Mouse (Mus musculus): ENCODE data around the gene Pard6a. TPM values are rescaled to one million over a fixed set of nuclear protein-coding genes. Genes with fewer than 3 reads are reported as not detected.

Pard6a gene
- total and polyA plus RNA-seq, 2 experiments from 2014 or later = 59.3 to 63.8 TPM

- Histone ChIP-seq H3K4me3 (ENCODE audit: low read depth, low read length) (no peak overlapping the region), H3K27ac (ENCODE audit: low read depth, low read length) (no peak overlapping the region), H3K27me3 (ENCODE audit: insufficient read depth, low read length) (no peaks in the 10 kb centered on the region), H3K9ac (no peak overlapping the region), H3K4me1 (ENCODE audit: insufficient read depth) (no peaks in the 10 kb centered on the region), H3K36me3 (ENCODE audit: insufficient read depth) (peaks cover 35% of the 10 kb centered on the region), H3K4me2 (ENCODE audit: low read depth) (no peak overlapping the region), H3K9me3 (ENCODE audit: low read length) (no peaks in the 10 kb centered on the region)
- DNase-seq (no peak), ATAC-seq (no peak)
- 90% methylated on average over 9 of the region's 9 CpGs for WGBS
- TF ChIP-seq CTCF (IDR thresholded peaks at IDR 0.05; ENCODE audit: low read depth) = no peak
These were observed 21.9 kb downstream of the Pard6a start for GRCm38 (mm10) chr8:105722861-105723260.

GRCm38 (mm10) chr8:105725726-105726125, 24.8 kb downstream of the Pard6a start:
- WGBS = 86% methylated on average over 5 of the region's 5 CpGs
- Histone ChIP-seq H3K4me2 (ENCODE audit: low read depth) (no peak overlapping the region), H3K9me3 (ENCODE audit: low read length) (no peaks in the 10 kb centered on the region), H3K4me1 (ENCODE audit: insufficient read depth) (no peaks in the 10 kb centered on the region), H3K27ac (ENCODE audit: low read depth, low read length) (no peak overlapping the region), H3K4me3 (ENCODE audit: low read depth, low read length) (no peak overlapping the region), H3K9ac (no peak overlapping the region), H3K27me3 (ENCODE audit: insufficient read depth, low read length) (no peaks in the 10 kb centered on the region), H3K36me3 (ENCODE audit: insufficient read depth) (peaks cover 41% of the 10 kb centered on the region)
- DNase-seq = no peak
- ATAC-seq = no peak
- no peak for TF ChIP-seq CTCF (IDR thresholded peaks at IDR 0.05; ENCODE audit: low read depth)

DNA sequence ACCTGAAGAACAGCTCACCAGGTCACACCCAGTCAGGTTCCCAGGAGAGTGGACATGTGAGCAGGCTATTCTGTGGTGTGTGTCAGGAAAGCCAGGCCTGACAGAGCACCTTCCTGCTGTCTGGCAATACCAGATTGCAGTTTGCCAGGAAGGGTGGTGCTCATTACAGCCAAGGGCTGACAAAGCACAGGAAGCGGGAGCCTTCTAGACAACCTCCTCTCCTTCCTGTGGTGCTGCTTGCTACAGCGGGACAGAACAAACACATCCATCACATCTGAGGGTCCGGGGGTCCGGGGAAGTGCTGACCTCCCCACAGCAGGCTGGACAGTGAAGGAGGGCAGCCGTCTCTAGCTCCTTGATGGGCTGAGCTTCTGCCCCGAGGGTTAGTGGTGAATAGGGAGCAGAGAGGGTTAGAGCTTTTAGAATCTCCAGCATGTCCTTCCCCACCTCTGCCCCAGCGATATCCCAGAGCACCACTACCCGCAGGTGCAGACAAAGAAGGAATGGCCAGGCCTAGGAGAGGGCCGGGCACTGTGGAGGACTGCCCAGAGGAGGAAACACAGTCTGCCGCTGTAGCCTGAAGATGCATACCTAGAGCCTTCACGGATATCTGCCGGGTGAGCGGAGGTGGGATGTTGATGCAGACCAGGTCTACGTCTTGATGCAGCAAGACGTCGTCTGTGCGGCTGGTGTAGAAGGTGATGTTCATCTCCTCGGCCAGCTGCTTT, 26.6 kb downstream of the Pard6a start:
- DNase-seq (no peak), ATAC-seq (no peak)
- H3K4me1 ChIP-seq (ENCODE audit: insufficient read depth) = no peaks in the 10 kb centered on the region
- peaks cover 41% of the 10 kb centered on the region for H3K36me3 ChIP-seq (ENCODE audit: insufficient read depth)
- no peaks in the 10 kb centered on the region for H3K9me3 ChIP-seq (ENCODE audit: low read length)
- H3K9ac ChIP-seq = no peak overlapping the region
- H3K27me3 ChIP-seq (ENCODE audit: insufficient read depth, low read length) = no peaks in the 10 kb centered on the region
- no peak overlapping the region for H3K27ac ChIP-seq (ENCODE audit: low read depth, low read length)
- no peak overlapping the region for H3K4me2 ChIP-seq (ENCODE audit: low read depth)
- no peak overlapping the region for H3K4me3 ChIP-seq (ENCODE audit: low read depth, low read length)
- no peak for TF ChIP-seq CTCF (IDR thresholded peaks at IDR 0.05; ENCODE audit: low read depth)
- 87% methylated on average over 18 of the region's 18 CpGs for WGBS

DNA sequence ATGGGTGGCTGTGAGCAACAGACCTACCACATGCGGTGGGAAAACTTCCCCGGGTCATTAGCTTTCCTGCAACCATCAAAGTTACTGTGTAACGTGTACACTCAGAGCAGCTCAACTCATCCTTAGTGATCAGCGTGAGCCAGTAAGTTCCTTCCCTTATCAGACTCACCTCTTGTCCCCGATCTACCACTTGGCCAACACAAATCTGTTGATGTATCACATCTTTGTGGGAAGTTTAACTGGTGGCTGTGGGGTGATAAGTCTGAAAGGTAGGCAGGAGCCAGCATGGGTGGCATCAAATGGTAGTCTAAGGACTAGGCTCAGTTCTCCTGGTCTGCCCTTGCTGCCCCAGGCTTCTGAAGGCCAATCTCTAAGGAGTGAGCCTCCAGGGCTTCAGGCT, 31.2 kb downstream of the Pard6a start:
- no peak overlapping the region for H3K4me2 ChIP-seq (ENCODE audit: low read depth)
- DNase-seq (no peak), ATAC-seq (no peak)
- no peaks in the 10 kb centered on the region for H3K27me3 ChIP-seq (ENCODE audit: insufficient read depth, low read length)
- H3K27ac ChIP-seq (ENCODE audit: low read depth, low read length) = no peak overlapping the region
- WGBS = 97% methylated on average over 5 of the region's 5 CpGs
- peaks cover 13% of the 10 kb centered on the region for H3K36me3 ChIP-seq (ENCODE audit: insufficient read depth)
- H3K4me1 ChIP-seq (ENCODE audit: insufficient read depth) = no peaks in the 10 kb centered on the region
- no peak overlapping the region for H3K9ac ChIP-seq
- TF ChIP-seq CTCF (IDR thresholded peaks at IDR 0.05; ENCODE audit: low read depth) = no peak
- H3K9me3 ChIP-seq (ENCODE audit: low read length) = no peaks in the 10 kb centered on the region
- no peak overlapping the region for H3K4me3 ChIP-seq (ENCODE audit: low read depth, low read length)

DNA sequence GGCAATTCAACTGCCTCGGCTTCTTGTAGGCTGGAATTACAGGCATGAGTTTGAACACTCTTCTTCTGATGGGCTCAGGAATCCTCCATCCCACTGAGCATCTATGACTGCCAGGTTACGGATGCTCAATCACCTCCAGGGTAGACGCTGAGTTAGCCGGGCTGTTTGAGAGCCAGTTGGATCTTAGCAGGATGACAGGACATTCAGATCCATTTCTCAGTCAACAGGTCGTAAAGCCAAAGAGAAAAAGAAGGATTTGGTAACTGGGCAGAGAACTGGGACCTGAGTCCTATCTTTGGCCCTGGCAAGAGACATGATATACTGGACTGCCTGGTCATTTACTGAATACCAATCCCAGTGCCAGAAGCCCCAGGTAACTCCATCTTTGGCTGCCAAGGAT, 38.3 kb downstream of the Pard6a start:
- no peaks in the 10 kb centered on the region for H3K9me3 ChIP-seq (ENCODE audit: low read length)
- no peak overlapping the region for H3K27ac ChIP-seq (ENCODE audit: low read depth, low read length)
- DNase-seq (no peak), ATAC-seq (no peak)
- no peaks in the 10 kb centered on the region for H3K27me3 ChIP-seq (ENCODE audit: insufficient read depth, low read length)
- H3K4me2 ChIP-seq (ENCODE audit: low read depth) = no peak overlapping the region
- 97% methylated on average over 5 of the region's 5 CpGs for WGBS
- H3K4me3 ChIP-seq (ENCODE audit: low read depth, low read length) = no peak overlapping the region
- no peaks in the 10 kb centered on the region for H3K4me1 ChIP-seq (ENCODE audit: insufficient read depth)
- H3K9ac ChIP-seq = no peak overlapping the region
- no peaks in the 10 kb centered on the region for H3K36me3 ChIP-seq (ENCODE audit: insufficient read depth)
- no peak for TF ChIP-seq CTCF (IDR thresholded peaks at IDR 0.05; ENCODE audit: low read depth)

GRCm38 (mm10) chr8:105743301-105743700, 42.4 kb downstream of the Pard6a start:
- H3K9ac ChIP-seq = no peak overlapping the region
- H3K27me3 ChIP-seq (ENCODE audit: insufficient read depth, low read length) = no peaks in the 10 kb centered on the region
- no peaks in the 10 kb centered on the region for H3K4me1 ChIP-seq (ENCODE audit: insufficient read depth)
- H3K4me2 ChIP-seq (ENCODE audit: low read depth) = no peak overlapping the region
- H3K36me3 ChIP-seq (ENCODE audit: insufficient read depth) = no peaks in the 10 kb centered on the region
- DNase-seq (no peak), ATAC-seq (no peak)
- H3K27ac ChIP-seq (ENCODE audit: low read depth, low read length) = no peak overlapping the region
- no peaks in the 10 kb centered on the region for H3K9me3 ChIP-seq (ENCODE audit: low read length)
- H3K4me3 ChIP-seq (ENCODE audit: low read depth, low read length) = no peak overlapping the region
- no peak for TF ChIP-seq CTCF (IDR thresholded peaks at IDR 0.05; ENCODE audit: low read depth)
- 89% methylated on average over 4 of the region's 4 CpGs for WGBS

- H3K4me3 ChIP-seq (ENCODE audit: low read depth, low read length) = no peak overlapping the region
- WGBS = 6% methylated on average over 11 of the region's 11 CpGs
- TF ChIP-seq CTCF (IDR thresholded peaks at IDR 0.05; ENCODE audit: low read depth) = no peak
- no peaks in the 10 kb centered on the region for H3K36me3 ChIP-seq (ENCODE audit: insufficient read depth)
- peak; percentile 56 for DNase-seq
- peak; percentile 60 for ATAC-seq
- peaks cover 6% of the 10 kb centered on the region for H3K4me1 ChIP-seq (ENCODE audit: insufficient read depth)
- peak overlapping the region; percentile 23 for H3K4me2 ChIP-seq (ENCODE audit: low read depth)
- H3K27ac ChIP-seq (ENCODE audit: low read depth, low read length) = no peak overlapping the region
- no peak overlapping the region for H3K9ac ChIP-seq
- H3K27me3 ChIP-seq (ENCODE audit: insufficient read depth, low read length) = no peaks in the 10 kb centered on the region
- no peaks in the 10 kb centered on the region for H3K9me3 ChIP-seq (ENCODE audit: low read length)
These were observed 49.7 kb downstream of the Pard6a start for GRCm38 (mm10) chr8:105750606-105751005.

Other genes with a start within 250 kb of the Pard6a start
- gene Tppp3, start 229.6 kb upstream of the Pard6a start, total RNA-seq (2014; rRNA removed) = 66.6 and 80.6 TPM in 2 replicates
- gene Tppp3, start 229.6 kb upstream of the Pard6a start, polyA plus RNA-seq (2015; fragmentation: Nextera tagmentation; extraction: Ambion mirVana) = 74.6 and 106 TPM in 2 replicates
- 22.9 and 30.4 TPM in 2 replicates for gene Zdhhc1, start 204.2 kb upstream of the Pard6a start, total RNA-seq (2014; rRNA removed)
- gene Zdhhc1, start 204.2 kb upstream of the Pard6a start, polyA plus RNA-seq (2015; fragmentation: Nextera tagmentation; extraction: Ambion mirVana) = 16.2 and 22.7 TPM in 2 replicates
- 0.38 and 0.52 TPM in 2 replicates for gene Hsd11b2, start 182.4 kb upstream of the Pard6a start, total RNA-seq (2014; rRNA removed)
- 1.3 and 2.6 TPM in 2 replicates for gene Hsd11b2, start 182.4 kb upstream of the Pard6a start, polyA plus RNA-seq (2015; fragmentation: Nextera tagmentation; extraction: Ambion mirVana)
- gene Atp6v0d1, start 135.1 kb upstream of the Pard6a start, total RNA-seq (2014; rRNA removed) = 179 TPM in 2 replicates
- gene Atp6v0d1, start 135.1 kb upstream of the Pard6a start, polyA plus RNA-seq (2015; fragmentation: Nextera tagmentation; extraction: Ambion mirVana) = 251 and 275 TPM in 2 replicates
- 9.2 and 10.6 TPM in 2 replicates for gene Ripor1, start 95.9 kb upstream of the Pard6a start, total RNA-seq (2014; rRNA removed)
- 37.2 and 37.4 TPM in 2 replicates for gene Ripor1, start 95.9 kb upstream of the Pard6a start, polyA plus RNA-seq (2015; fragmentation: Nextera tagmentation; extraction: Ambion mirVana)
- gene Ctcf, start 64.6 kb upstream of the Pard6a start, total RNA-seq (2014; rRNA removed) = 39.5 and 52.5 TPM in 2 replicates
- gene Ctcf, start 64.6 kb upstream of the Pard6a start, polyA plus RNA-seq (2015; fragmentation: Nextera tagmentation; extraction: Ambion mirVana) = 67.9 and 86.0 TPM in 2 replicates
- gene Agrp, start 63.8 kb upstream of the Pard6a start, total RNA-seq (2014; rRNA removed) = 1.5 TPM in 1 of 2 replicates, not detected in the other
- 0.62 and 0.90 TPM in 2 replicates for gene Agrp, start 63.8 kb upstream of the Pard6a start, polyA plus RNA-seq (2015; fragmentation: Nextera tagmentation; extraction: Ambion mirVana)
- gene Carmil2, start 14.9 kb upstream of the Pard6a start, total RNA-seq (2014; rRNA removed) = 4.4 and 5.6 TPM in 2 replicates
- 21.5 and 28.0 TPM in 2 replicates for gene Carmil2, start 14.9 kb upstream of the Pard6a start, polyA plus RNA-seq (2015; fragmentation: Nextera tagmentation; extraction: Ambion mirVana)
- 24.1 and 35.0 TPM in 2 replicates for gene Acd, start within 50 bp of the Pard6a start, total RNA-seq (2014; rRNA removed)
- gene Acd, start within 50 bp of the Pard6a start, polyA plus RNA-seq (2015; fragmentation: Nextera tagmentation; extraction: Ambion mirVana) = 90.0 and 95.7 TPM in 2 replicates
- gene 4933405L10Rik, start 6.5 kb downstream of the Pard6a start, total RNA-seq (2014; rRNA removed) = 0.23 TPM in 1 of 2 replicates, not detected in the other
- 0.21 and 0.31 TPM in 2 replicates for gene 4933405L10Rik, start 6.5 kb downstream of the Pard6a start, polyA plus RNA-seq (2015; fragmentation: Nextera tagmentation; extraction: Ambion mirVana)
- 10.3 and 10.9 TPM in 2 replicates for gene Enkd1, start 7.1 kb downstream of the Pard6a start, total RNA-seq (2014; rRNA removed)
- gene Enkd1, start 7.1 kb downstream of the Pard6a start, polyA plus RNA-seq (2015; fragmentation: Nextera tagmentation; extraction: Ambion mirVana) = 15.2 and 16.8 TPM in 2 replicates
- gene Gfod2, start 57.5 kb downstream of the Pard6a start, total RNA-seq (2014; rRNA removed) = 42.6 and 51.2 TPM in 2 replicates
- gene Gfod2, start 57.5 kb downstream of the Pard6a start, polyA plus RNA-seq (2015; fragmentation: Nextera tagmentation; extraction: Ambion mirVana) = 58.4 and 71.2 TPM in 2 replicates
- 9.8 and 13.6 TPM in 2 replicates for gene Ranbp10, start 126.2 kb downstream of the Pard6a start, total RNA-seq (2014; rRNA removed)
- 3.5 and 4.5 TPM in 2 replicates for gene Ranbp10, start 126.2 kb downstream of the Pard6a start, polyA plus RNA-seq (2015; fragmentation: Nextera tagmentation; extraction: Ambion mirVana)
- 0.67 and 1.2 TPM in 2 replicates for gene Tsnaxip1, start 126.6 kb downstream of the Pard6a start, total RNA-seq (2014; rRNA removed)
- 0.92 and 1.1 TPM in 2 replicates for gene Tsnaxip1, start 126.6 kb downstream of the Pard6a start, polyA plus RNA-seq (2015; fragmentation: Nextera tagmentation; extraction: Ambion mirVana)
- 42.4 and 44.7 TPM in 2 replicates for gene Cenpt, start 152.1 kb downstream of the Pard6a start, total RNA-seq (2014; rRNA removed)
- 39.0 and 42.8 TPM in 2 replicates for gene Cenpt, start 152.1 kb downstream of the Pard6a start, polyA plus RNA-seq (2015; fragmentation: Nextera tagmentation; extraction: Ambion mirVana)
- 60.4 and 81.9 TPM in 2 replicates for gene Thap11, start 154.0 kb downstream of the Pard6a start, total RNA-seq (2014; rRNA removed)
- gene Thap11, start 154.0 kb downstream of the Pard6a start, polyA plus RNA-seq (2015; fragmentation: Nextera tagmentation; extraction: Ambion mirVana) = 48.6 and 57.2 TPM in 2 replicates
- gene Nutf2, start 159.4 kb downstream of the Pard6a start, total RNA-seq (2014; rRNA removed) = 70.4 and 89.5 TPM in 2 replicates
- 142 and 146 TPM in 2 replicates for gene Nutf2, start 159.4 kb downstream of the Pard6a start, polyA plus RNA-seq (2015; fragmentation: Nextera tagmentation; extraction: Ambion mirVana)
- gene Edc4, start 179.7 kb downstream of the Pard6a start, total RNA-seq (2014; rRNA removed) = 85.3 and 96.7 TPM in 2 replicates
- gene Edc4, start 179.7 kb downstream of the Pard6a start, polyA plus RNA-seq (2015; fragmentation: Nextera tagmentation; extraction: Ambion mirVana) = 36.1 and 41.7 TPM in 2 replicates
- 0.92 TPM in 1 of 2 replicates, not detected in the other for gene Nrn1l, start 192.4 kb downstream of the Pard6a start, total RNA-seq (2014; rRNA removed)
- 0.36 and 1.2 TPM in 2 replicates for gene Nrn1l, start 192.4 kb downstream of the Pard6a start, polyA plus RNA-seq (2015; fragmentation: Nextera tagmentation; extraction: Ambion mirVana)
- gene Pskh1, start 199.3 kb downstream of the Pard6a start, total RNA-seq (2014; rRNA removed) = 16.6 and 24.5 TPM in 2 replicates
- gene Pskh1, start 199.3 kb downstream of the Pard6a start, polyA plus RNA-seq (2015; fragmentation: Nextera tagmentation; extraction: Ambion mirVana) = 8.0 and 10.4 TPM in 2 replicates
- 1.0 and 3.3 TPM in 2 replicates for gene Ctrl, start 232.7 kb downstream of the Pard6a start, total RNA-seq (2014; rRNA removed)
- 1.1 and 1.9 TPM in 2 replicates for gene Ctrl, start 232.7 kb downstream of the Pard6a start, polyA plus RNA-seq (2015; fragmentation: Nextera tagmentation; extraction: Ambion mirVana)
- 46.5 and 63.7 TPM in 2 replicates for gene Psmb10, start 237.3 kb downstream of the Pard6a start, total RNA-seq (2014; rRNA removed)
- 86.2 and 95.8 TPM in 2 replicates for gene Psmb10, start 237.3 kb downstream of the Pard6a start, polyA plus RNA-seq (2015; fragmentation: Nextera tagmentation; extraction: Ambion mirVana)
- gene Lcat, start 242.2 kb downstream of the Pard6a start, total RNA-seq (2014; rRNA removed) = 6.0 and 7.9 TPM in 2 replicates
- gene Lcat, start 242.2 kb downstream of the Pard6a start, polyA plus RNA-seq (2015; fragmentation: Nextera tagmentation; extraction: Ambion mirVana) = 3.8 and 5.9 TPM in 2 replicates